Mouse (Mus musculus) testis, adult 2 months (tissue): Measurements from ENCODE around the gene Vamp8.

Experiments
- CTCF ChIP-seq: fragments of 200-500 bp; IDR thresholded peaks from 2 replicates; pipeline ENCODE4 v1.5.1; 2012; ENCODE audit warnings: low read depth, mild to moderate bottlenecking, inconsistent platforms, low read length, moderate library complexity; ENCODE audit not compliant: control insufficient read depth, insufficient read depth, insufficient replicate concordance
- POLR2A ChIP-seq: fragments of 200-500 bp; IDR thresholded peaks from 2 replicates; pipeline ENCODE4 v1.6.1; 2012; ENCODE audit warnings: low read depth, mild to moderate bottlenecking, inconsistent platforms, low read length, moderate library complexity; ENCODE audit not compliant: control insufficient read depth

DNA sequence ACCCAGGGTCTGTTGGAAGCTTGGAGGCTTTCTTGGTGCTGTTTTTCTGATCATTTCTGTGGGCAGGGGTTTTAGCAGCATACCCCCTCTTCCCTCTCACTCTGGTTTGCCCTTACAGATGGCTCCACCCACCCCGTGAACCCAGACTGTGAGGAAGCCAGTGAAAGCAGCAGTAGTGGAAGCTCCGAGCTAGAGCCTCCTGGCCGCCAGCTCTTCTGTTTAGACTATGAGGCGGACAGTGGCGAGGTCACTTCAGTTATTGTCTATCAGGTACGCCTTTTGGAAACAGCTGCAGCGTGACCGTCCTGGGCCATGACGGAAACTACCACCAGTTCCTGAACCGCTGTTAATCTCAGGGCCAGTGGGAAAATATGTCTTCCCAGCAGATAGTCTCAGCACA is 42.1 kb downstream of the Vamp8 start:
- TF ChIP-seq CTCF (no peak), POLR2A (no peak)
